Mouse (Mus musculus) lung, embryonic 16.5 days (tissue): ENCODE results near the gene Gjb5. TPM values are rescaled to one million over a fixed set of nuclear protein-coding genes. Genes with fewer than 3 reads are reported as not detected.

Experiments
- ATAC-seq: fragments of 200-750 bp; cut with Nextera tagmentation; 2 replicates; pipeline ENCODE4 v1.8.0; 2017; ENCODE audit warnings: low read depth, mild to moderate bottlenecking, moderate library complexity
- H3K27ac ChIP-seq: fragments of 300-500 bp; sonication (generic); 2 replicates; pipeline ENCODE4 v1.5.1; 2014; ENCODE audit warnings: mild to moderate bottlenecking, control low read depth, low read length
- H3K27me3 ChIP-seq: fragments of 300-500 bp; sonication (generic); 2 replicates; pipeline ENCODE4 v1.6.1; 2014; ENCODE audit warnings: low read depth, low read length, mixed read lengths; ENCODE audit not compliant: control insufficient read depth, insufficient read depth
- H3K36me3 ChIP-seq: fragments of 300-500 bp; sonication (generic); 2 replicates; pipeline ENCODE4 v1.6.1; 2014; ENCODE audit warnings: low read length; ENCODE audit not compliant: control insufficient read depth, insufficient read depth
- H3K4me1 ChIP-seq: fragments of 300-500 bp; sonication (generic); replicated peaks from 2 replicates; pipeline ENCODE4 v1.6.1; 2014; ENCODE audit warnings: low read length, mixed read lengths; ENCODE audit not compliant: control insufficient read depth, insufficient read depth
- H3K4me2 ChIP-seq: fragments of 300-500 bp; sonication (generic); 2 replicates; pipeline ENCODE4 v1.6.1; 2014; ENCODE audit warnings: low read depth, low read length, control low read depth
- H3K4me3 ChIP-seq: fragments of 300-500 bp; sonication (generic); 2 replicates; pipeline ENCODE4 v1.5.1; 2014; ENCODE audit warnings: mild to moderate bottlenecking, low read length, control low read depth
- H3K9ac ChIP-seq: fragments of 300-500 bp; sonication (generic); 2 replicates; pipeline ENCODE4 v1.6.1; 2014; ENCODE audit warnings: low read length, control low read depth
- H3K9me3 ChIP-seq: fragments of 300-500 bp; sonication (generic); 2 replicates; pipeline ENCODE4 v1.6.1; 2016; ENCODE audit warnings: low read length; ENCODE audit not compliant: control insufficient read depth
- WGBS: fragments of 180-500 bp; shearing (Covaris S2); extraction: QIAGEN DNeasy Blood & Tissue Kit; methylation state at CpG from one replicate; pipeline ENCODE4 v1.1.7; 2014; 5-methylcytosine and 5-hydroxymethylcytosine counted together
- polyA plus RNA-seq: library from polyadenylated mRNA; unstranded; fragments of >200 nt; fragmentation: Nextera tagmentation; extraction: Ambion mirVana; gene quantifications from 2 replicates; pipeline ENCODE4 v1.2.1, GENCODE M21; 2015

The Gjb5 gene
- polyA plus RNA-seq, 1 experiment from 2014 or later = 0.79 TPM

DNA sequence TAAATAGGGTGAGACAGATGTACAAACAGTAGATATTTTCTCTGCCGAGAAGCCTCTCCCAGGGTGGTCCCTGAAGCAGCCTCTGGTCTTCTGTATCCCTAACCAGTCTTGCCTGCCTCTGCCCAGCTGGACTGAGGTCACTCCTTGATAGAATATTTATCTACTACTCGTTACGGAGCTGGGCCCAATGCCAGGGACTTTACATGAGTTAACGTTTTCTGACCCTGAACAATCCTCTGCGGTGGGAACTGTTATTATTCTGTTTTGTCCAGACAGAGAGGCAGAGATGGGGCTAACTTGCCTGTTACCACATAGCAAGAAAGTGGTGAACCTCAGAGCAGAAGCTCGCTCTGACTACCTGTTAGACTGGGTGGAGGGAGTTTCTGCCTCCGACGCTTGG, 15.5 kb upstream of the Gjb5 start:
- H3K27me3 ChIP-seq = no peaks in the 10 kb centered on the region
- no peaks in the 10 kb centered on the region for H3K4me1 ChIP-seq
- H3K9ac ChIP-seq = no peak overlapping the region
- H3K27ac ChIP-seq = no peak overlapping the region
- H3K36me3 ChIP-seq = no peaks in the 10 kb centered on the region
- no peak overlapping the region for H3K4me3 ChIP-seq
- H3K9me3 ChIP-seq = no peaks in the 10 kb centered on the region
- H3K4me2 ChIP-seq = no peak overlapping the region
- no peak for ATAC-seq
- 23% methylated on average over 8 of the region's 8 CpGs for WGBS

DNA sequence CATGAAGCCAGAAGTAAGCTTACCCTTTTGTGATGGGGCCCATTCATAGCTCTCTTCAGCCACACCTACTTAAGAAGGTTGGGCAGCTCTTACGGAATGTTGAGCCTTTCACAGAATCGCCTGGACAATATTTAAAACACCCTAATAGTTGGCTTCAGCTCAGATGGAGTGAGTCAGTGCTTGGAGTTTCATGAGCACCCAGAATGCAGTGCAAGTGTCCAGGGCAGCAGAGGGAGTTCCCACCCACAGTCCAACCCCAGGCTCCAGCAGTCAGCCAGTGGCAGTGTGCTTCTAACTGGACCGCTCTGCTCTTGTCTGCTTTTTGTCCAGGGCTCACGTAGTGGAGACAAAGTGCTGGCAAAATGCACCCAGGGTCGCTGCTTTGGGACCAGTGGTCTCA, 13.6 kb upstream of the Gjb5 start:
- Histone ChIP-seq H3K4me2 (no peak overlapping the region), H3K9ac (no peak overlapping the region), H3K4me3 (no peak overlapping the region), H3K27me3 (no peaks in the 10 kb centered on the region), H3K4me1 (no peaks in the 10 kb centered on the region), H3K9me3 (no peaks in the 10 kb centered on the region), H3K27ac (no peak overlapping the region), H3K36me3 (no peaks in the 10 kb centered on the region)
- peak; percentile 84 for ATAC-seq
- WGBS = 44% methylated on average over 5 of the region's 5 CpGs

- no peak for ATAC-seq
- no peaks in the 10 kb centered on the region for H3K9me3 ChIP-seq
- H3K27me3 ChIP-seq = no peaks in the 10 kb centered on the region
- WGBS = 44% methylated on average over 2 of the region's 2 CpGs
- H3K36me3 ChIP-seq = no peaks in the 10 kb centered on the region
- no peak overlapping the region for H3K9ac ChIP-seq
- no peak overlapping the region for H3K4me3 ChIP-seq
- no peaks in the 10 kb centered on the region for H3K4me1 ChIP-seq
- H3K27ac ChIP-seq = no peak overlapping the region
- H3K4me2 ChIP-seq = no peak overlapping the region
Measured at GRCm38 (mm10) chr4:127370447-127370846, 12.5 kb upstream of the Gjb5 start.

DNA sequence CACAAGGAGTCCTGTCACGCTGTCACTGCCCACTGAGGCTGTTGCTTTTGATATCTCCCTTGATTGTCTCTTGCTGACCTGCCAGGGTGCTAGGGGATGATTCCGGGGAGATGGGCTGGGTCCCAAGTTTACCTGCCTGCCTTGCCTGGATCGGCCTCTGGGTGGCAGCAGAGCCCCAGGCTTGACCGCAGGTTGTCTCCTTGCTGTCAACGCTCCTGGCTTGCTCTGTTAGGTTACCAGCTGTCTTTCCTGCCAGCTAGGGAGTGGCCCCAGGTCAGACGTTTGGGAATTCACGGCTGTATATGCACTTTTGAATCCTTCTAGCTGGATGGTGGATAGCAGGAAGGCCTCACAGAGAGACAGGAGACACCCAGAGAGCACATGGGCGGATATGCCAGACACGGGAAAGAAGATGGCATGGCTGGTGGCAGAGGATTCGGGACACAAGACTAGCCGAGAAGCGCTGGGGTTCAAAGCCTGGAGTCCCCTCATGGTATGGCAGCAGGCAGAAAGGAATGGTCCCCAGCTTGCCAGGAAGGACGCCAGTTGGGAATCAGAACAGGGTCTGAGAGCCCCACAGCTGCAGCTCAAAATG, 10.5 kb upstream of the Gjb5 start:
- WGBS = 27% methylated on average over 13 of the region's 13 CpGs
- no peaks in the 10 kb centered on the region for H3K27me3 ChIP-seq
- ATAC-seq = peak; percentile 18; the same call in 1 of the 2 replicates
- no peaks in the 10 kb centered on the region for H3K4me1 ChIP-seq
- H3K9me3 ChIP-seq = no peaks in the 10 kb centered on the region
- no peak overlapping the region for H3K4me2 ChIP-seq
- no peak overlapping the region for H3K27ac ChIP-seq
- H3K36me3 ChIP-seq = no peaks in the 10 kb centered on the region
- H3K9ac ChIP-seq = no peak overlapping the region
- H3K4me3 ChIP-seq = no peak overlapping the region

DNA sequence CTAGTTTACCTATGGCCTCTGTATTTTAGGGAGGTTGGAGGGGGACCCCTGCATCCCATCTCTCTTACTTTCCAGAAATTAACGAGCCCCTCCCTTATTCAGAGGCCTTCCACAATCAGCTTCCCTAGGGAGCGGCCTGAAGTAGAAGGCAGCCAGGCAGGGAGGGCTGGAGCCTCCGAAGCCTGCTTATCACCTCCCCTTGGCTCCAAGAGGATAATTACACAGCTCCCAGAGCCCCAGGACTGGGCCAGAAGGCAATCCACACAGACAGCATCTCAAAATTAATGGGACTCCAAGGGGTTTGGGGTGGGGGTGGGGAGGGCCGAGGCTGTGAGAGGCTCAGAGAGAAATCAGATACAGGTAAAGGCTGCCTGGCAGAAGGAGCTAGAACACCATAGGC, 7.9 kb upstream of the Gjb5 start:
- no peak overlapping the region for H3K4me2 ChIP-seq
- H3K36me3 ChIP-seq = no peaks in the 10 kb centered on the region
- H3K9me3 ChIP-seq = no peaks in the 10 kb centered on the region
- H3K4me1 ChIP-seq = no peaks in the 10 kb centered on the region
- no peak for ATAC-seq
- 21% methylated on average over 4 of the region's 4 CpGs for WGBS
- H3K9ac ChIP-seq = no peak overlapping the region
- no peak overlapping the region for H3K4me3 ChIP-seq
- no peak overlapping the region for H3K27ac ChIP-seq
- H3K27me3 ChIP-seq = no peaks in the 10 kb centered on the region

- Histone ChIP-seq H3K27me3 (no peaks in the 10 kb centered on the region), H3K4me2 (no peak overlapping the region), H3K4me1 (no peaks in the 10 kb centered on the region), H3K36me3 (no peaks in the 10 kb centered on the region), H3K27ac (no peak overlapping the region), H3K9ac (no peak overlapping the region), H3K4me3 (no peak overlapping the region), H3K9me3 (no peaks in the 10 kb centered on the region)
- ATAC-seq = no peak
- 34% methylated on average over 5 of the region's 5 CpGs for WGBS
Measured at GRCm38 (mm10) chr4:127365433-127365832, 7.5 kb upstream of the Gjb5 start.

GRCm38 (mm10) chr4:127364431-127364830, 6.5 kb upstream of the Gjb5 start:
- H3K36me3 ChIP-seq = no peaks in the 10 kb centered on the region
- H3K9me3 ChIP-seq = no peaks in the 10 kb centered on the region
- H3K27ac ChIP-seq = no peak overlapping the region
- no peak overlapping the region for H3K9ac ChIP-seq
- H3K4me1 ChIP-seq = no peaks in the 10 kb centered on the region
- H3K4me2 ChIP-seq = no peak overlapping the region
- H3K4me3 ChIP-seq = no peak overlapping the region
- ATAC-seq = no peak
- H3K27me3 ChIP-seq = no peaks in the 10 kb centered on the region
- WGBS = 56% methylated on average over 6 of the region's 6 CpGs

DNA sequence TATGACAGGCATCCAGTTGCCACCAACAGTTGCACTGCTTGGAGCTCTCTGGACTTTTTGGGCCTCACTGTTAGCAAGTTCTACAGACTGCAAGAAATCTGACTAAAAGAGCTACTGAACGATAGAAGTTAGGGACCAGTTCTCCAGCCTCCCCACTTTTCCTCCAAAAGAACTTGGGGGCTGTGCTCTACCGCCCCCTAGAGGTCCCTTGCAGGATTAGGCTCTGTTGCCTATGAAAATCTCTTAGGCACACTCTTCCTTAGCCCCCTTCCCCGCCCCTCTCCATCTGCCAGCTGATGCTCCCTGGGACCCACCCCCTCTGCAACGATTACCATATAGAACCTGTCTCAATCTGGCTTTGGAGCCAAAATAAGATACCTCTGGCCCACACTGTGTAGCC, 5.3 kb upstream of the Gjb5 start:
- Histone ChIP-seq H3K27me3 (no peaks in the 10 kb centered on the region), H3K4me1 (no peaks in the 10 kb centered on the region), H3K36me3 (no peaks in the 10 kb centered on the region), H3K9me3 (no peaks in the 10 kb centered on the region), H3K4me3 (no peak overlapping the region), H3K4me2 (no peak overlapping the region), H3K9ac (no peak overlapping the region), H3K27ac (no peak overlapping the region)
- no peak for ATAC-seq
- 53% methylated on average over 4 of the region's 4 CpGs for WGBS

DNA sequence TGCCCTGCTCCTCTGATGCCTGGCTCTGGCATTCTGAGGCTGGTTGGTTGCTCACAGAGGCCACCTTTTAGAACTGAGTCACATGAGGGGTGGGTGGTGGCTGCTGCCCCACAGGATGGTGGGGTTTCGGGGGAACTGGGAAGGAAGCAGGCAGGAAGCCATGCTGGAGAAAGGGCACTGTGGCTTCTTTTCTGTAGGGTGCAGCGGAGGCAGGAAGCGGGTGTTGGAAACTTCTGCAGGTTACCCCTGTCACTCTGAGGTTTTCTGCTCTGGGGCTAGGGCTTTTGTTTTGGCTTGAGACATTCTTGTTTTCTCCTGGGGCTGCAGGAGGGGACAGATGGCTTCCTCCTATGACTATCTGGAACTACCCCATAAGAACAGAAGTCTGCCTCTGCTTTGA, 4.5 kb upstream of the Gjb5 start:
- WGBS = 82% methylated on average over 3 of the region's 3 CpGs
- no peaks in the 10 kb centered on the region for H3K27me3 ChIP-seq
- H3K4me1 ChIP-seq = no peaks in the 10 kb centered on the region
- no peak overlapping the region for H3K9ac ChIP-seq
- no peak overlapping the region for H3K4me2 ChIP-seq
- H3K36me3 ChIP-seq = no peaks in the 10 kb centered on the region
- H3K27ac ChIP-seq = no peak overlapping the region
- no peaks in the 10 kb centered on the region for H3K9me3 ChIP-seq
- no peak for ATAC-seq
- H3K4me3 ChIP-seq = no peak overlapping the region
